Mouse (Mus musculus): ENCODE results near the gene Etv5. TPM values are rescaled to one million over a fixed set of nuclear protein-coding genes. Genes with fewer than 3 reads are reported as not detected.

Gene Etv5
- total and polyA plus RNA-seq, 3 experiments, result 2.6 to 4.5 (median 3.5) TPM

GRCm38 (mm10) chr16:22410000-22410399 lies 29.5 kb downstream of the Etv5 start:
- H3K9me3 ChIP-seq (replicated peaks; ENCODE audit: low read length), result no peaks in the 10 kb centered on the region

DNA sequence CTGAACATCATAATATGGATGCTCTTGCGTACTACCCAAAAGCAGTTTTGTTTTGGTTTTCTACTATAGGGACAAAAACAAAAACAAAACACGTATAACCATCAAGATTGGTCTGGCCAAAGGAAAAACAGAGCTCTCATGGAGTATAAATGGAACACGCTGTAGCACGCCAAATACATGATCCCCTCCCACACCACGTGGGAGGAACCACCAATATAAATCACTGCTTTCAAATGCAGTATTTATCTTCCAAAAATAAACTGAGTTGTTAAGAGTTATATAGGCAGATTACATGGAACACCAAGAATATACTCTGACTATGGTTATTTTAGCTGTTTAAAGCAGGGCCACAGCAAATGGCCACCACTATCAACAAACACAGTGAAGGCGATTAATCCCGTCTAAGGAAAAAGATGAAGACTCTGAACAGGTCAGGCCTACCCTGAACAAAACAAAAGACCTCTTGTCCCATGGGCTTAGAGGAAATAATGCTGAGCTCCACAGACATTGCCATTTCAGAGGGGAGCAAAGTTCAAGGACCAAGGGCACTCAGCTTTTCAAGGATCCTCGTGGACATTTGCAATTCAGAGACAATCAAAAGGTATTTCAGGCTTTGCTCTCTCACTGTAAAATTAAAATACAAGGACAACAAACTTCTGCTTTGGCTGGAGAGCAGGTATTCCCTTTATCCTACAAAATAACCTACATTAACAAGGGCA lies 30.7 kb downstream of the Etv5 start:
- Histone ChIP-seq H3K27ac (ENCODE audit: insufficient read depth, low read depth) (no peak overlapping the region), H3K27me3 (replicated peaks) (no peaks in the 10 kb centered on the region), H3K9ac (ENCODE audit: insufficient read depth, low read depth) (no peak overlapping the region), H3K4me2 (ENCODE audit: insufficient read depth, low read depth, poor library complexity, severe bottlenecking) (no peak overlapping the region), H3K4me3 (replicated peaks in 1 of 3; ENCODE audit: low read depth in 2 of 3, low read length in 2 of 3, poor library complexity in 1 of 3) (no peak overlapping the region), H3K4me1 (ENCODE audit: control insufficient read depth in 1 of 2, insufficient read depth in 2 of 2) (peaks cover 0 to 11% of the 10 kb centered on the region in 2 experiments; a peak in 3 of 4 replicates), H3K9me3 (replicated peaks; ENCODE audit: low read length) (no peaks in the 10 kb centered on the region), H3K36me3 (replicated peaks in 1 of 2; ENCODE audit: control insufficient read depth in 1 of 2, insufficient read depth in 1 of 2, low read length in 1 of 2) (peaks cover 0 to 4% of the 10 kb centered on the region in 2 experiments), H3K79me2 (replicated peaks; ENCODE audit: control insufficient read depth, extremely low read depth, insufficient read depth, poor library complexity, severe bottlenecking) (no peaks in the 10 kb centered on the region)
- in situ Hi-C loops (cut with MboI; ENCODE audit: low pct_ligation_motif_present, low pct_unique_long_range_greater_than_20kb, low sequenced_read_pairs), result no loop called here
- TF ChIP-seq PAX5 (IDR thresholded peaks at IDR 0.05; ENCODE audit: low read length), result no peak
- no peak for TF ChIP-seq ZNF384 (IDR thresholded peaks at IDR 0.05; ENCODE audit: low read depth, low read length)
- DNase-seq (ENCODE audit: extremely low read depth), result no peak
- dilution Hi-C loops (cut with MboI; ENCODE audit: extremely low pct_ligation_motif_present, extremely low pct_unique_long_range_greater_than_20kb, low sequenced_read_pairs), result no loop called here

More at GRCm38 (mm10) chr16:22410000-22410399, 29.5 kb downstream of the Etv5 start:
- DNase-seq (ENCODE audit: extremely low read depth), result no peak
- in situ Hi-C loops (cut with MboI; ENCODE audit: low pct_ligation_motif_present, low pct_unique_long_range_greater_than_20kb, low sequenced_read_pairs), result no loop called here
- no peak overlapping the region for H3K4me2 ChIP-seq (ENCODE audit: insufficient read depth, low read depth, poor library complexity, severe bottlenecking)
- peaks cover 0 to 4% of the 10 kb centered on the region in 2 experiments for H3K36me3 ChIP-seq (replicated peaks in 1 of 2; ENCODE audit: control insufficient read depth in 1 of 2, insufficient read depth in 1 of 2, low read length in 1 of 2)
- H3K27ac ChIP-seq (ENCODE audit: insufficient read depth, low read depth), result no peak overlapping the region
- no peak overlapping the region for H3K9ac ChIP-seq (ENCODE audit: insufficient read depth, low read depth)
- H3K79me2 ChIP-seq (replicated peaks; ENCODE audit: control insufficient read depth, extremely low read depth, insufficient read depth, poor library complexity, severe bottlenecking), result no peaks in the 10 kb centered on the region
- H3K4me3 ChIP-seq (replicated peaks in 1 of 3; ENCODE audit: low read depth in 2 of 3, low read length in 2 of 3, poor library complexity in 1 of 3), result no peak overlapping the region
- no peaks in the 10 kb centered on the region for H3K27me3 ChIP-seq (replicated peaks)
- H3K4me1 ChIP-seq (ENCODE audit: control insufficient read depth in 1 of 2, insufficient read depth in 2 of 2), result peaks cover 0 to 21% of the 10 kb centered on the region in 2 experiments; a peak in 3 of 4 replicates
- TF ChIP-seq CTCF (conservative IDR thresholded peaks at IDR 0.05 in 1 of 2, IDR thresholded peaks at IDR 0.05 in 1 of 2; ENCODE audit: low read depth in 2 of 2, low read length in 2 of 2), result no peak
- TF ChIP-seq UBTF (IDR thresholded peaks at IDR 0.05; ENCODE audit: low read depth, low read length), result no peak
- no peak for TF ChIP-seq ETS1 (conservative IDR thresholded peaks at IDR 0.05; ENCODE audit: low read depth, low read length)
- no peak for TF ChIP-seq ELF1 (IDR thresholded peaks at IDR 0.05; ENCODE audit: low read depth, low read length)
- TF ChIP-seq SIN3A (IDR thresholded peaks at IDR 0.05; ENCODE audit: low read length), result no peak
- TF ChIP-seq ZNF384 (IDR thresholded peaks at IDR 0.05; ENCODE audit: low read depth, low read length), result no peak
- no peak for TF ChIP-seq KAT2A (IDR thresholded peaks at IDR 0.05; ENCODE audit: insufficient replicate concordance, low read length)
- TF ChIP-seq BHLHE40 (IDR thresholded peaks at IDR 0.05; ENCODE audit: low read depth, low read length), result no peak
- dilution Hi-C loops (cut with MboI; ENCODE audit: extremely low pct_ligation_motif_present, extremely low pct_unique_long_range_greater_than_20kb, low sequenced_read_pairs), result no loop called here

DNA sequence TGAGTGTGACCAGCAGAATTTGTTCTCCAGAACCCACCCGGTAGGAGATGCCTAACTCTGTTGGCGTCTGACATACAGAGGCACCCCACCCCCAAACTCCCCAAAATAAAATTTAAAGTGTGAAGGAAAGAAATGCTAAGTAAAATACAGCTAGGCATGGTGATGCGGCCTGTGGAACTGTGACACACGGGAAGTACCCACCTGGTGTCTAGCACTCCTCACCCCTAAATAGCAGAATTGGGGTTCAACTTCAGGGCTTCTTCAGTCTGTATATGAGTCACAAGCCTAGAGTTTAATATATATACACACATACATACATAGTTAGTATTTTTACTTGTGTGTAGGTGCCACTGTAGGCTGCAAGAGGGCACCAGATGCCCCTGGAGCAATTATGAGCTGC lies 32.8 kb downstream of the Etv5 start:
- Histone ChIP-seq H3K4me1 (ENCODE audit: control insufficient read depth in 1 of 2, insufficient read depth in 2 of 2) (peaks cover 0 to 3% of the 10 kb centered on the region in 2 experiments; a peak in 3 of 4 replicates), H3K4me2 (ENCODE audit: insufficient read depth, low read depth, poor library complexity, severe bottlenecking) (no peak overlapping the region), H3K9ac (ENCODE audit: insufficient read depth, low read depth) (no peak overlapping the region), H3K36me3 (replicated peaks in 1 of 2; ENCODE audit: control insufficient read depth in 1 of 2, insufficient read depth in 1 of 2, low read length in 1 of 2) (peaks cover 0 to 4% of the 10 kb centered on the region in 2 experiments), H3K79me2 (replicated peaks; ENCODE audit: control insufficient read depth, extremely low read depth, insufficient read depth, poor library complexity, severe bottlenecking) (no peaks in the 10 kb centered on the region), H3K27me3 (replicated peaks) (no peaks in the 10 kb centered on the region), H3K27ac (ENCODE audit: insufficient read depth, low read depth) (no peak overlapping the region), H3K4me3 (replicated peaks in 1 of 3; ENCODE audit: low read depth in 2 of 3, low read length in 2 of 3, poor library complexity in 1 of 3) (no peak overlapping the region), H3K9me3 (replicated peaks; ENCODE audit: low read length) (no peaks in the 10 kb centered on the region)
- dilution Hi-C loops (cut with MboI; ENCODE audit: extremely low pct_ligation_motif_present, extremely low pct_unique_long_range_greater_than_20kb, low sequenced_read_pairs), result no loop called here
- DNase-seq (ENCODE audit: extremely low read depth), result no peak
- in situ Hi-C loops (cut with MboI; ENCODE audit: low pct_ligation_motif_present, low pct_unique_long_range_greater_than_20kb, low sequenced_read_pairs), result no loop called here
- no peak for TF ChIP-seq SIN3A (IDR thresholded peaks at IDR 0.05; ENCODE audit: low read length)

Data from CH12.LX (cell line).